Mouse (Mus musculus) 3134 (cell line): ENCODE results near the gene Nup210l.
A peak's percentile ranks its signal among the peaks of the same experiment; 100 is the strongest.

Experiments
- DNase-seq: peaks from one replicate; pipeline ENCODE4 v3.0.0-alpha.2; 2011; ENCODE audit warnings: low spot score; ENCODE audit not compliant: insufficient read length; ENCODE audit errors: extremely low read depth

Nup210l gene

GRCm38 (mm10) chr3:90151086-90151740 is 47.3 kb downstream of the Nup210l start:
- DNase-seq: no peak

GRCm38 (mm10) chr3:90155996-90156395 is 52.1 kb downstream of the Nup210l start:
- no peak for DNase-seq

- DNase-seq: no peak
These were observed 55.8 kb downstream of the Nup210l start for GRCm38 (mm10) chr3:90159757-90160156.

GRCm38 (mm10) chr3:90161541-90161940 is 57.6 kb downstream of the Nup210l start:
- no peak for DNase-seq

GRCm38 (mm10) chr3:90179566-90179965 is 75.6 kb downstream of the Nup210l start:
- DNase-seq: no peak

GRCm38 (mm10) chr3:90183581-90183980 is 79.6 kb downstream of the Nup210l start:
- no peak for DNase-seq

- DNase-seq: no peak
These were observed 87.1 kb downstream of the Nup210l start for GRCm38 (mm10) chr3:90190859-90191510.

- DNase-seq: no peak
These were observed 90.8 kb downstream of the Nup210l start for GRCm38 (mm10) chr3:90194759-90195158.

GRCm38 (mm10) chr3:90195644-90196043 is 91.7 kb downstream of the Nup210l start:
- DNase-seq: no peak

- no peak for DNase-seq
These were observed 93.6 kb downstream of the Nup210l start for GRCm38 (mm10) chr3:90197548-90197947.

- no peak for DNase-seq
These were observed 99.0 kb downstream of the Nup210l start for GRCm38 (mm10) chr3:90202884-90203283.

- DNase-seq: peak; percentile 41
These were observed 99.7 kb downstream of the Nup210l start for GRCm38 (mm10) chr3:90203619-90204018.

GRCm38 (mm10) chr3:90204582-90204981 is 100.7 kb downstream of the Nup210l start:
- no peak for DNase-seq

GRCm38 (mm10) chr3:90208662-90209061 is 104.7 kb downstream of the Nup210l start:
- DNase-seq: no peak

GRCm38 (mm10) chr3:90209908-90210566 is 106.1 kb downstream of the Nup210l start:
- DNase-seq: no peak

GRCm38 (mm10) chr3:90211475-90212398 is 107.8 kb downstream of the Nup210l start:
- DNase-seq: no peak

GRCm38 (mm10) chr3:90212723-90213122 is 108.8 kb downstream of the Nup210l start:
- no peak for DNase-seq

- DNase-seq: peak; percentile 88
These were observed 109.5 kb downstream of the Nup210l start, which contains the start of the genes Rps27 and Rab13 for GRCm38 (mm10) chr3:90213377-90213866. Rps27 (minus strand) TSS chr3:90213651. Rab13 (plus strand) TSS chr3:90213695.

- DNase-seq: no peak
These were observed 110.2 kb downstream of the Nup210l start for GRCm38 (mm10) chr3:90213956-90214684.
